Mouse (Mus musculus): ENCODE data around the gene Gm6034.
"Not testable (repeated sequence)": the region's sequence is repeated elsewhere in the genome, so short reads cannot be mapped to it uniquely, and the experiment has no call there.

The Gm6034 gene

DNA sequence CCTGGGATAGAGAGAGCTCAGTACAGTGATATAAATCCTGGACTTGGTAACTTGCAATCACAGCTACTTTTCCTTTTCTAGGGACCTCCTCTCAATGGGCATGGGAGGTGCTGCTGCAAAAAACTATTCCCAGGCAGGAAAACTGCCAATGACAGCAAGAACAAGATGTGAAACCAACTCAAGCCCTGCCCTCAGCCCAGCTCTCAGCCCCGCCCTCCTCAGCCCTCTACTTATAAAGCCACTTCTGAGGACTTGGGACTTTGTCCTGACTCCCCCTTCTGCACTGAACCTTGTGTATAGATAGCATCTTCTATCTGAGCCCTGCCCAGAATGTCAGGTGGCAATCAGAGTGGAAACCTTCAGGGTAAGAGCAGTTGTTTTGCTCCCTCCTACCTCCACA, 15.6 kb downstream of the Gm6034 start, which contains the start of gene Gm11127:
Gene Gm11127, minus strand, starts transcription at position 10 of the 400 bp plus-strand sequence.
- in situ Hi-C loops (cut with MboI, MseI): not testable (repeated sequence)

DNA sequence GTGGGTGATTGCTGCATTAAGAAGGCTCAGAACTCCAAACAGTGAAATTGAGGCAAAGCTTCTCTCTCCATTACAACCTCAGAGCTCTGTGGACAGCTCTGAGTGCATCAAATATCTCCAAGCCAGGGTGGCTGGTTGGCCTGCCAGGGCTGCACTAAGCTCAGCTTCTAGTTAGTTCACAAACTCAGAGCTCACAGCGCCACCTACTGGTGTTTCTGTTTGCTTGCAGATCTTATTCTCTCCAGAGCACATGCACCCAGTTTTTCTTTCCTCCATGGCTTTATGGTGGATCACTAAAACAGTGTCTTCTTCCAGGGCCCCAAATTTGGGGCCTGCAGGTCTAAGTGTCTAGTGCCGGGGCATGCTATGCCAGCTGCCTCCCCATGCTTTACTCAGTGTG, 18.1 kb downstream of the Gm6034 start:
- in situ Hi-C loops (cut with MboI, MseI): no loop called here

DNA sequence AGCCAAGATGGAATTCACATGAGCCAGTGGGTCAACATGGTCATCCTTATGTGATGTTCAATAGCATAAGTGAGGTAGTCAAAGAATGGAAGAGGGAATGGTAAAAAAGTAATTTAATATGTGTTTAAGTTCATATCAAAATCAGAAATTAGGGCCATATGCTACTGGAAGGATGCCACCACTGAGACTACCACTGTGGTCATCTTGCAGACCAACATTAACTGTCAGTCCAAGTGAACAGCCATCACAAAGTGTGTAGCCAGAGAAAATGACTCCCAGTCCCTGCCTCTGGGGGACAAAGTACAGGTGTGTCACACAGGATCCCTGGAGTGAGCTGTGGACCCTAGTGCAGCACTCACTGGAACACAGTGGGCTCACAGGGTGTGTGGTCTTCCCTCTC, 39.1 kb downstream of the Gm6034 start:
- in situ Hi-C loops (cut with MboI, MseI): loop anchor here (5.0 kb wide), 1 partner anchor 35 kb away; no protein-coding TSS in a partner anchor

DNA sequence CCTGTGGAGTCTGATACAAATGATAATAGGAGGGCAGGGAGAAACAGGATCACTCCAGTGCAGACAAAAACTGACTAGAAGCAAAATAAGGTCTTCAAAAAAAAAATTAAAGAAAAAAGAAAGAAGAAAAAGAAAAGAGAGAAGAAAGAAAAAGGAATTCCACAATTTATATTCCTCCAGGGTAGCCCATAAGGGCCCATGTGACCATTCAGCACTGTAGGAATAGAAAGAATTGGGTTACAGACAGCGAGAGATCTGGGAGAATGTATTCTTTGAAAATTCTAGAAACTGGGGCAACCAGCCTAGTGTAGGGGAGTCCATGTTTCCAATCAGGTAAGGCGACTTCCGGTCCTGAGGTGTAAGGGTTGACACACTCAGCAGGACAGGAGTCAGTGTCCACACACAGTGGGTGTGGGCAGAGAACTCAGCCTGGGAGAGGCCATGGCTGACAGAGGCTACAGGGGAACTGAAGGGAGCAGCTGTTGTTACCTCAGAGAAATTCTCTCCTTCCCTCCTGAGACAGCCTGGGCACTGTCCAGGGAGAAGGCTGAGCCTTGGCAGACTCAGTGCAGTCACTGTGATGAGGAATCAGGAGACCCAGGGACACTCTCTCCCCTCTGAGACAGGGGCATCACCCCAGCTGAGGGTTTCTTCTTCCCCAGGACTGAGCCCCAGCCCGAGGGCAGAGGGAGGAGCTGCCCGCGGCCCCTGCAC, 39.9 kb downstream of the Gm6034 start:
- in situ Hi-C loops (cut with MboI, MseI): loop anchor here (5.0 kb wide), 1 partner anchor 35 kb away; no protein-coding TSS in a partner anchor

DNA sequence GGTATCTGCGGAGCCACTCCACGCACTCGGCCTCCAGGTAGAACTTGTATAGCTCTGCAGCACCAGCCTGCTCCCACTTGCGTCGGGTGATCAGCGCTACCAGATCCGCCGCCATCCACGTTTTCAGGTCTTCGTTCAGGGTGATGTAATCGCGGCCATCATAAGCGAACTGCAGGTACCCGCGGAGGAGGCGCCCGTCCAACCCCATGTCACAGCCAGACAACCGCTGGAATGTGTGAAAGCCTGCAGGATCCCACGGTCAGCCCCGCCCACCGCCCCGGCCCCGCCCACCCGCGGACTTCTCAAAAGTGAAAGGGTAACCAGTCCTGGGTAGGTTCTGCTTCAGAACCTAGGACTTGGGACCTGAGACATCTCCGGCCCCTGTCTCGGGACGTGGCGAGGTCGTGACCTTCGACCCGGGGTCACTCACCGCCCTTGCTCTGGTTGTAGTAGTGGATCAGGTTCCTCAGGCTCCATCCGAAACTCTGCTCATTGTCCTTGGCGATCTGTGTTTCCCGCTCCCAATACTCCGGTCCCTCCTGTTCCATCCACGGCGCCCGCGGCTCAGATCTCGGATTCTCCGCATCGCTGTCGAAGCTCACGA, 40.6 kb downstream of the Gm6034 start:
- in situ Hi-C loops (cut with MboI, MseI): loop anchor here (5.0 kb wide), 1 partner anchor 34 kb away; no protein-coding TSS in a partner anchor

DNA sequence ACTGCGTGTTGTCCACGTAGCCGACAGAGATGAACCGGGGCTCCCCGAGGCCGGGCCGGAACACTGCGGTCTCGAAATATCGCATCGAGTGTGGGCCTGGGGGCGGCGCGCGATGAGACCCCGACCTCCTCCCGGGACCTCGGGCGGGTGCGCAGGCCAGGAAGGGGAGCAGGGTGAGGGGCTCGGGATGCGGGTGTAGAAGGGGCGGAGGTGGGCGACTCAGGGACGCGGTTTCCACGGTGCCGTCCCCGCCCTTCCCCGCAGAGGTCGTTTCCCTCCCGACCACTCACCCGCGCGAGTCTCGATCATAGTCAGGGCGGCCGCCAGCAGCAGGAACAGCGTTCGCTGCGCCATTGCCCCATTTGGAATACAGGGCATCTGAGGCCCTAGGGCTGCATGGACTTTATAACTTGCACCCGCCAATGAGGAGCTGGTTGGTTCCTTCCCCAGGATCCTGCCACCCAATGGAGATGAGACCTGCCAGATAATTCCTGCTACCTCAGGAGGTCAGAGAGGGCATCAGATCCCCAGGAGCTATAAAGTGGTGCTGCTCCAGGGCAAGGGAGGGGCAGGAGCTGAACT, 41.2 kb downstream of the Gm6034 start:
- in situ Hi-C loops (cut with MboI, MseI): loop anchor here (5.0 kb wide), 1 partner anchor 33 kb away; no protein-coding TSS in a partner anchor

DNA sequence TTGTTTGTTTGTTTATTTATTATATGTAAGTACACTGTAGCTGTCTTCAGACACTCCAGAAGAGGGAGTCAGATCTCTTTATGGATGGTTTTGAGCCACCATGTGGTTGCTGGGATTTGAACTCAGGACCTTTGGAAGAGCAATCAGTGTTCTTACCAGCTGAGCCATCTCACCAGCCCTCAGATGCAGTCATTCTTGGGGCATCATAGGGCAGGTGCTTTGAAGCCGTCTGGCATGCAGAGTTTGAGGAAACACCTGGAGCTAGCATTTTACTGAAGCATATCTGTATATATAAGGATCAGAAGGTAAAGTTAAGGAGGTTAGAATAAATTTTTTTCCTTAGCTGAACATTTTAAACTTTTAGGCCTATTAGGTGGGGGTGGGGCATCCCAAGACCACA, 43.2 kb downstream of the Gm6034 start:
- in situ Hi-C loops (cut with MboI, MseI): not testable (repeated sequence)

DNA sequence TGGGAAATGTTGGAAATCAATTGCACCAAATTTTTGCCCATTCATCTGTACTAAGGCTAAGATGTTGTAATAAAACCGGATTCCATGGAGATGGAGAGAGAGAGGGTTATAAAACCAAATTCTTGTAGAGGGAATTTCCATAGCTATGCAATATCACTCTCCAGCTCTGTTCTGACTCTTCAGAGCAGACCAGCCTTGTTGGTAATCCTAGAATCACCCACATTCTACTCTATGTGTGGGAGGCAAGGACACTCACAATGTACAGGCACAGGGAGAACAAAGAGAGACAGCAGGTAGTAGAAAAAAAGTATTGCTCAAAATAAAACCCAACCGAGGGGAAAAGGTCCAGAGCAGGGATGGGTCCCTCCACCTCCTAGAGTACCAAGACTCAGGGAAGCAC, 49.2 kb downstream of the Gm6034 start:
- in situ Hi-C loops (cut with MboI, MseI): loop anchor here (5.0 kb wide), 1 partner anchor 85 kb away; no protein-coding TSS in a partner anchor

DNA sequence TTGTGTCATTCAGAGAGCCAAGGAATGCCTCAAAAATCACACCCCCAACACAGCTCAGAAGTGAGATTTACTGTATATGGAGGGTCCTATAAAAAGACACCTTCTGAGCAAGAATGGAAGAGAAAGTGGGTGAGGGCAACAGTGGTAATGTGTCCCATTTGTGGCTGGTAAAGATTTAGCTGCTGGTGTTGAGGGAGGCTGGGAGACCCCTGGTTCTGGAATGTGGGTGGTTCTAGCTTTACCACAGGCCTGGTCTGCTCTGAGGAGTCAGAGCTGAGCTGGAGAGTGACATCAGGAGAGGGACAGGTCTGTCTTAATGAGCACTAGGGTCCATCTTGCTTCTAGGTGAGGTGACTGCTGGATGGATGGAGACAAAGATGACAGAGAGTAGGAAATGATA, 49.8 kb downstream of the Gm6034 start:
- in situ Hi-C loops (cut with MboI, MseI): loop anchor here (5.0 kb wide), 1 partner anchor 85 kb away; no protein-coding TSS in a partner anchor

DNA sequence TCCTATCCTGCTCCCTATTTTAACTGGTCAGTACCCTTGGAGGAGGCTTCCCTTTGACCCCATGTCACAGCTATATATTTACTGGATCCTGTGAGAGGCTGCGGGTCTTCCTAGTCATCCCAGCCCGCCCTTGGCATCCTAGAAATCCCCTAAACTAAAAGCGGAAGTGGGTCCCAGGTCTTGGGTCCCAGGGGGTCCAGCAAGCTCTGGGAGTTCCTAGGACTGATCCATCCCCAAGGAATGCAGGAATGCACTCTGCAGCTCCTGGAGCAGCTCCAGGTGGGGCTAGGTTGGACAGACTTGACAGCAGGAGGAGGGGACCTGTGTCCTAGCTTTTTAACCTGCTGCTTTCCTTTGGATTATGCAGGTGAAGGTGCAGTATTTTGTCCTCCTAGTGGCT, 51.2 kb downstream of the Gm6034 start:
- in situ Hi-C loops (cut with MboI, MseI): loop anchor here (5.0 kb wide), 1 partner anchor 83 kb away; no protein-coding TSS in a partner anchor

DNA sequence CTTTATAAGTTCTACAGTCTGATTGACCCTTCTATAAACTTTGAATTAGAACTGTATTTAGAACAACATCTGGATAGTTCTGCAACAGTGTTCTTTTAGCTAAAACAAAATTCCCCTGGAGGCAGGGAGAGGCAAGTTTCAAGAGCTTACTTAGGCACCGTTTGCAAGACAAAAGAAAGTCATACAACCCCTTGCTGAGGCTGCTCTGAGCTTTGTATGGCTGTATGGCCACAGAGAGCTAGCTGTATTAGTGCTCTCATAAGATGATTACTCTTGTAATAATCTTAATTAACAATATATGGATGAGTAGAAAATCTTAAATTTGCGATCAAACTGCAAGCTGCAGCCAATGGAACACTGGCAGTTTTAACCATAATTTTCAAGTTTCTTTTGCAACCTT, 56.8 kb downstream of the Gm6034 start:
- in situ Hi-C loops (cut with MboI, MseI): not testable (repeated sequence)

DNA sequence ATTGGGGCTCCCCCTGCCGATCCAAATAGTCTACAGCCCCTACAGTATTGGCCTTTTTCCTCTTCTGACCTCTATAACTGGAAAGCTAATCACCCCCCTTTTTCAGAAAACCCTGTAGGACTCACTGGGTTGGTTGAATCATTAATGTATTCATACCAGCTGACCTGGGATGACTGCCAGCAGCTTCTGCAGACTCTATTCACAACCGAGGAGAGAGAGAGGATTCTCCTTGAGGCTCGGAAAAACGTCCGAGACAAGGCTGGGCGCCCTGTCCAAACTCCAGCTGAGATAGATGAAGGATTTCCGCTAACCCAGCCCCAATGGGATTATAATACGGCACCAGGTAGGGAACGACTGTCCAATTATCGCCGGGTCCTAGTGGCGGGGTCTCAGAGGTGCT, 59.3 kb downstream of the Gm6034 start:
- in situ Hi-C loops (cut with MboI, MseI): not testable (repeated sequence)

Data from T-helper 2 cell (primary cell).